Mouse (Mus musculus): ENCODE results near the gene Apbb1ip. TPM values are rescaled to one million over a fixed set of nuclear protein-coding genes. Genes with fewer than 3 reads are reported as not detected.

The Apbb1ip gene
- polyA plus RNA-seq, 2 experiments: 2.3 to 2.6 TPM

- no peak overlapping the region for H3K4me3 ChIP-seq (replicated peaks; ENCODE audit: low read length)
- no peaks in the 10 kb centered on the region for H3K27me3 ChIP-seq (ENCODE audit: control insufficient read depth, insufficient read depth, low read length)
- H3K36me3 ChIP-seq (ENCODE audit: control insufficient read depth, insufficient read depth, low read length): no peaks in the 10 kb centered on the region
- peaks cover 7% of the 10 kb centered on the region; the same call in 1 of the 2 replicates for H3K9me3 ChIP-seq (ENCODE audit: control insufficient read depth, low read length)
- H3K4me2 ChIP-seq (replicated peaks; ENCODE audit: low read depth, low read length, severe bottlenecking): no peak overlapping the region
- ATAC-seq (ENCODE audit: low FRiP score, low read depth) (no peak), DNase-seq (ENCODE audit: low spot score) (no peak)
- WGBS: 79% methylated on average over 2 of the region's 2 CpGs
- H3K4me1 ChIP-seq (ENCODE audit: control insufficient read depth, insufficient read depth, low read length): no peaks in the 10 kb centered on the region
- TF ChIP-seq POLR2A (IDR thresholded peaks at IDR 0.05; ENCODE audit: borderline replicate concordance, extremely low read depth, insufficient read depth, insufficient read length): no peak
- no peak overlapping the region for H3K9ac ChIP-seq (ENCODE audit: low read depth, low read length, severe bottlenecking)
- H3K27ac ChIP-seq (replicated peaks; ENCODE audit: low read depth, low read length): no peak overlapping the region
These were observed 25.6 kb downstream of the Apbb1ip start for GRCm38 (mm10) chr2:22799430-22800041.

GRCm38 (mm10) chr2:22805589-22805988 is 31.7 kb downstream of the Apbb1ip start:
- H3K4me2 ChIP-seq (replicated peaks; ENCODE audit: low read depth, low read length, severe bottlenecking): no peak overlapping the region
- H3K27ac ChIP-seq (replicated peaks; ENCODE audit: low read depth, low read length): no peak overlapping the region
- no peaks in the 10 kb centered on the region for H3K27me3 ChIP-seq (ENCODE audit: control insufficient read depth, insufficient read depth, low read length)
- 77% methylated on average over 2 of the region's 2 CpGs for WGBS
- DNase-seq (ENCODE audit: low spot score) (no peak), ATAC-seq (ENCODE audit: low FRiP score, low read depth) (no peak)
- no peaks in the 10 kb centered on the region for H3K36me3 ChIP-seq (ENCODE audit: control insufficient read depth, insufficient read depth, low read length)
- no peak overlapping the region for H3K9ac ChIP-seq (ENCODE audit: low read depth, low read length, severe bottlenecking)
- H3K4me3 ChIP-seq (replicated peaks; ENCODE audit: low read length): no peak overlapping the region
- H3K9me3 ChIP-seq (ENCODE audit: control insufficient read depth, low read length): no peaks in the 10 kb centered on the region
- H3K4me1 ChIP-seq (ENCODE audit: control insufficient read depth, insufficient read depth, low read length): no peaks in the 10 kb centered on the region
- TF ChIP-seq POLR2A (IDR thresholded peaks at IDR 0.05; ENCODE audit: borderline replicate concordance, extremely low read depth, insufficient read depth, insufficient read length): no peak

GRCm38 (mm10) chr2:22806576-22806975 is 32.7 kb downstream of the Apbb1ip start:
- TF ChIP-seq POLR2A (IDR thresholded peaks at IDR 0.05; ENCODE audit: borderline replicate concordance, extremely low read depth, insufficient read depth, insufficient read length): no peak
- Histone ChIP-seq H3K4me3 (replicated peaks; ENCODE audit: low read length) (no peak overlapping the region), H3K36me3 (ENCODE audit: control insufficient read depth, insufficient read depth, low read length) (no peaks in the 10 kb centered on the region), H3K4me2 (replicated peaks; ENCODE audit: low read depth, low read length, severe bottlenecking) (no peak overlapping the region), H3K27me3 (ENCODE audit: control insufficient read depth, insufficient read depth, low read length) (no peaks in the 10 kb centered on the region), H3K27ac (replicated peaks; ENCODE audit: low read depth, low read length) (no peak overlapping the region), H3K9me3 (ENCODE audit: control insufficient read depth, low read length) (no peaks in the 10 kb centered on the region), H3K4me1 (ENCODE audit: control insufficient read depth, insufficient read depth, low read length) (no peaks in the 10 kb centered on the region), H3K9ac (ENCODE audit: low read depth, low read length, severe bottlenecking) (no peak overlapping the region)
- 90% methylated on average over 1 of the region's 1 CpGs for WGBS
- DNase-seq (ENCODE audit: low spot score): no peak
- ATAC-seq (ENCODE audit: low FRiP score, low read depth): no peak

GRCm38 (mm10) chr2:22807312-22807711 is 33.4 kb downstream of the Apbb1ip start:
- no peak for ATAC-seq (ENCODE audit: low FRiP score, low read depth)

GRCm38 (mm10) chr2:22810851-22811250 is 37.0 kb downstream of the Apbb1ip start:
- no peaks in the 10 kb centered on the region for H3K36me3 ChIP-seq (ENCODE audit: control insufficient read depth, insufficient read depth, low read length)
- H3K9ac ChIP-seq (ENCODE audit: low read depth, low read length, severe bottlenecking): no peak overlapping the region
- H3K4me2 ChIP-seq (replicated peaks; ENCODE audit: low read depth, low read length, severe bottlenecking): no peak overlapping the region
- DNase-seq (ENCODE audit: low spot score): no peak
- no peaks in the 10 kb centered on the region for H3K27me3 ChIP-seq (ENCODE audit: control insufficient read depth, insufficient read depth, low read length)
- H3K9me3 ChIP-seq (ENCODE audit: control insufficient read depth, low read length): no peaks in the 10 kb centered on the region
- no peak for ATAC-seq (ENCODE audit: low FRiP score, low read depth)
- 85% methylated on average over 4 of the region's 4 CpGs for WGBS
- H3K4me3 ChIP-seq (replicated peaks; ENCODE audit: low read length): no peak overlapping the region
- no peak for TF ChIP-seq POLR2A (IDR thresholded peaks at IDR 0.05; ENCODE audit: borderline replicate concordance, extremely low read depth, insufficient read depth, insufficient read length)
- H3K4me1 ChIP-seq (ENCODE audit: control insufficient read depth, insufficient read depth, low read length): no peaks in the 10 kb centered on the region
- H3K27ac ChIP-seq (replicated peaks; ENCODE audit: low read depth, low read length): no peak overlapping the region

More at GRCm38 (mm10) chr2:22807312-22807711, 33.4 kb downstream of the Apbb1ip start:
- 37% methylated on average over 1 of the region's 1 CpGs for WGBS
- Histone ChIP-seq H3K27me3 (ENCODE audit: control insufficient read depth, insufficient read depth, low read length) (no peaks in the 10 kb centered on the region), H3K4me1 (ENCODE audit: control insufficient read depth, insufficient read depth, low read length) (no peaks in the 10 kb centered on the region), H3K9ac (ENCODE audit: low read depth, low read length, severe bottlenecking) (no peak overlapping the region), H3K27ac (replicated peaks; ENCODE audit: low read depth, low read length) (no peak overlapping the region), H3K4me3 (replicated peaks; ENCODE audit: low read length) (no peak overlapping the region), H3K9me3 (ENCODE audit: control insufficient read depth, low read length) (no peaks in the 10 kb centered on the region), H3K4me2 (replicated peaks; ENCODE audit: low read depth, low read length, severe bottlenecking) (no peak overlapping the region), H3K36me3 (ENCODE audit: control insufficient read depth, insufficient read depth, low read length) (no peaks in the 10 kb centered on the region)
- no peak for TF ChIP-seq POLR2A (IDR thresholded peaks at IDR 0.05; ENCODE audit: borderline replicate concordance, extremely low read depth, insufficient read depth, insufficient read length)
- no peak for DNase-seq (ENCODE audit: low spot score)

All from limb, embryonic 14.5 days (tissue).